Mouse (Mus musculus): ENCODE measurements around the gene Cxcl13. TPM values are rescaled to one million over a fixed set of nuclear protein-coding genes. Genes with fewer than 3 reads are reported as not detected.

The Cxcl13 gene
- not detected in 2 replicates for polyA plus RNA-seq (2014; fragmentation: Nextera tagmentation; extraction: Ambion mirVana)

DNA sequence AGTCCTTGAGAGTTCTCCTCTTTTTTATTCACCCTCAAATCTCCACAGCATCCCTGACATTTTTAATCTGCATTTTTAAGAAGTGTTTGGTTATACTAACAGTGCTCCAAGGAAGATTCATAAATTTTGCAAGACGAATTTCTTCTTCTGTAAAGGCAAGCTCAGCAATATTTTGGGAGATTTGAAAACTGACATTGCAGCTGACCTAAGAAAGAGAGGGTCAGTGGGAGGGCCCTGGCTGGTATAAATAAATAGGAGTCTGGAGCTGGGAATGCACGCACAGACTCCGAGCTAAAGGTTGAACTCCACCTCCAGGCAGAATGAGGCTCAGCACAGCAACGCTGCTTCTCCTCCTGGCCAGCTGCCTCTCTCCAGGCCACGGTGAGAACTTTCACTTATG is at the start of gene Cxcl13:
Cxcl13 (plus strand) TSS at position 301 of the 400 bp plus-strand sequence.
- H3K4me3 ChIP-seq (ENCODE audit: low read depth, low read length) = no peak within 1 kb of the TSS
- DNase-seq (ENCODE audit: low spot score) (no peak), ATAC-seq (no peak)
- no peak within 1 kb of the TSS for H3K4me2 ChIP-seq (ENCODE audit: low read length)
- no peaks in the 10 kb centered on the region for H3K36me3 ChIP-seq (ENCODE audit: control insufficient read depth, insufficient read depth, low read length)
- no peaks in the 10 kb centered on the region for H3K27me3 ChIP-seq (replicated peaks; ENCODE audit: control insufficient read depth, insufficient read depth, low read length)
- no peaks in the 10 kb centered on the region for H3K4me1 ChIP-seq (ENCODE audit: control insufficient read depth, insufficient read depth, low read length)
- 70% methylated on average over 5 of the region's 5 CpGs for WGBS
- H3K9me3 ChIP-seq (replicated peaks; ENCODE audit: control insufficient read depth, low read length) = no peaks in the 10 kb centered on the region
- no peak within 1 kb of the TSS for H3K9ac ChIP-seq (ENCODE audit: low read length)
- H3K27ac ChIP-seq (ENCODE audit: low read depth, low read length) = no peak within 1 kb of the TSS

DNA sequence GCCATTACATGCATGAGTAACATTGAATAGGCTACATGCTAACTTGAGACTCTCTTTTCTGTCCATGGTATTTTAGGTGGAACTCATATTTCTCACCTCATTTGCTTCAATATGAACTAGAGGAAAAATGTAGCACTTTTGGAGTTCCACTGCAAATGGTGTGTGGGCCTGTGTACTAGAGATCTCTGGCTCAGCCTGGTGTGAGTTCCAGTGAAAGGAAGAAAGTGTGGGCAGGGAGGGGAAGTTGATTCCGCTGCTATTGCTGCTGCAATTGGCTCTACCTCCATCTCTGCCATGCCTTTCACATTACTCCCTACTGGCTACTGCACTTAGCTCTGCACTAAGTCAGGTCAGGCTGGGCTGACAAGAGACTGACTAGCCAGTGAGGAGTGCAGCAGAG is 45.7 kb upstream of the Cxcl13 start:
- Histone ChIP-seq H3K4me1 (ENCODE audit: control insufficient read depth, insufficient read depth, low read length) (no peaks in the 10 kb centered on the region), H3K27me3 (replicated peaks; ENCODE audit: control insufficient read depth, insufficient read depth, low read length) (no peaks in the 10 kb centered on the region), H3K36me3 (ENCODE audit: control insufficient read depth, insufficient read depth, low read length) (no peaks in the 10 kb centered on the region), H3K9me3 (replicated peaks; ENCODE audit: control insufficient read depth, low read length) (no peaks in the 10 kb centered on the region), H3K9ac (ENCODE audit: low read length) (no peak overlapping the region), H3K27ac (ENCODE audit: low read depth, low read length) (no peak overlapping the region), H3K4me2 (ENCODE audit: low read length) (no peak overlapping the region), H3K4me3 (ENCODE audit: low read depth, low read length) (no peak overlapping the region)
- 64% methylated on average over 1 of the region's 1 CpGs for WGBS
- no peak for DNase-seq (ENCODE audit: low spot score)
- ATAC-seq = no peak

DNA sequence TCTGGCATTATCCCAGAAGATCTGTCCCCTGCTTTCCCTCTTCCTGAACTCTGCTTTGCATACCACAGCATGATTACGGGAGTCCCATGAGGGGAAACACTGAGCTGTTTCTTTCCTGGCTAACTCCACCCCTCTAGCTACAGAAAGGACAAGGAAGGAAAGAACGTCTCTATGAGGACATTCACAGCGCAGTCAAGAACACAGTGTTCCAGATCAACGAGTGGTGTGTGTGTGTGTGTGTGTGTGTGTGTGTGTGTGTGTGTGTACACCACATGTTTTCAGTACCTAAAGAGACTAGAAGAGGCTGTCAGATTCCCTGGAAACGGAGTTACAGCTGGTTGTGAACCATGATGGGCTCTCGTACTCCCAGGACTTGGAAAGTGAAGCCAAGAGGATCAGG is 38.3 kb upstream of the Cxcl13 start:
- H3K9ac ChIP-seq (ENCODE audit: low read length) = no peak overlapping the region
- no peaks in the 10 kb centered on the region for H3K27me3 ChIP-seq (replicated peaks; ENCODE audit: control insufficient read depth, insufficient read depth, low read length)
- WGBS = 87% methylated on average over 6 of the region's 6 CpGs
- no peak overlapping the region for H3K4me3 ChIP-seq (ENCODE audit: low read depth, low read length)
- no peak for DNase-seq (ENCODE audit: low spot score)
- no peak overlapping the region for H3K4me2 ChIP-seq (ENCODE audit: low read length)
- H3K4me1 ChIP-seq (ENCODE audit: control insufficient read depth, insufficient read depth, low read length) = no peaks in the 10 kb centered on the region
- H3K27ac ChIP-seq (ENCODE audit: low read depth, low read length) = no peak overlapping the region
- no peaks in the 10 kb centered on the region for H3K36me3 ChIP-seq (ENCODE audit: control insufficient read depth, insufficient read depth, low read length)
- H3K9me3 ChIP-seq (replicated peaks; ENCODE audit: control insufficient read depth, low read length) = no peaks in the 10 kb centered on the region
- ATAC-seq = no peak

DNA sequence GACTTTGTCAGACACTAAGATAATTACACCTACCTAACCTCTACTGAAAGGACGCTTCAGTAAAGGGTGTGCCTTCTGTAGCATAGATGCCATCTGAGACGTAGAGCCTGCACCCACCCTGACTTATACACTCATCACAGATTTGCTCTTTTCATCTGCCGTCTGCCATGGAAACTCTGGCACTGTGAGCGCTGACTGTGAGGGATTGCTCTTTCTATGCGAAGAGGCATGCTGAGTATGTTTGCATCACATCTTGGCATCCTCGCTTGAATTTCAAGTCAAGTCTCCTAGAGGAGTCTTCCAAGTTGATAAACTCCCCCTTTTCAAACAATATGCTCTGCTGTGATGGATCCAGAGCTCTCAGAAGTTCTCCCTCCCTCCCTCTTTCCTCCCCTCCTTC is 32.7 kb upstream of the Cxcl13 start:
- ATAC-seq = peak; percentile 12; the same call in 1 of the 2 replicates
- Histone ChIP-seq H3K4me2 (ENCODE audit: low read length) (no peak overlapping the region), H3K27me3 (replicated peaks; ENCODE audit: control insufficient read depth, insufficient read depth, low read length) (no peaks in the 10 kb centered on the region), H3K9ac (ENCODE audit: low read length) (no peak overlapping the region), H3K9me3 (replicated peaks; ENCODE audit: control insufficient read depth, low read length) (no peaks in the 10 kb centered on the region), H3K36me3 (ENCODE audit: control insufficient read depth, insufficient read depth, low read length) (no peaks in the 10 kb centered on the region), H3K4me1 (ENCODE audit: control insufficient read depth, insufficient read depth, low read length) (no peaks in the 10 kb centered on the region), H3K4me3 (ENCODE audit: low read depth, low read length) (no peak overlapping the region), H3K27ac (ENCODE audit: low read depth, low read length) (no peak overlapping the region)
- WGBS = 77% methylated on average over 6 of the region's 6 CpGs
- DNase-seq (ENCODE audit: low spot score) = peak; percentile 69

DNA sequence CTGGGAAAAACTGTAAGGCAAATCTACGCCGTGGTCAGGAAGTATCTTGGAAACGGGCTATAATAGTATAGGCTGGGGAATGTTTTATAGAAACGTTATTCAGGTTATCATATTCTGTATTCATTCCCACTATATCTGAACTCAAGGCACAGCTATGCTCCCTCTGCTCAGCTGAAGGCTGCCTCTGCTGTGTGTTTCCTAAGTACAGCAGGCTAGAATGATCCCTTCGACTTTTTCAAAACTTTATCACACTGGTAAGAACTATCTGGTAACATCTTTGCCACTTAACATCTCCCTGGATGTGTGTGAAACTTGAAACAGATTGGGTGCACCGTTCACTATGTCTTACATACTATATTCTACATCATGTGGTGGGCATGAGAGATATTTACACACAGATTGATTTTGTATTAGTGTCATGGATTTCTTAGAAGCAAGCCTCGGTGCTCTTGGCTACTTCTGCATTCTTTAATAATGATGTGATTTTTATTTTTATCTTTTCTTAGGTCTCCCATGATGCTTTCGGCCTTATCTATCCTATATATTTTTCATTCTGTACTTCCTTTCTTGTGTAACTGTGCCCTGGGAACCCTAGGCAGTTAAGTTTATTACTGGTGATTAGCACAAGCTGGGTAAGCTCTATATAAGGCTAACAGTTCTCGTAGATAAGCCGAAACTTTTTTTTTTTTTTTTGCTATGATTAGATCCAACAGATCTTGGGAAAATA is 31.4 kb upstream of the Cxcl13 start:
- no peak for ATAC-seq
- no peak overlapping the region for H3K4me3 ChIP-seq (ENCODE audit: low read depth, low read length)
- no peak overlapping the region for H3K4me2 ChIP-seq (ENCODE audit: low read length)
- WGBS = 92% methylated on average over 10 of the region's 10 CpGs
- no peak for DNase-seq (ENCODE audit: low spot score)
- no peaks in the 10 kb centered on the region for H3K9me3 ChIP-seq (replicated peaks; ENCODE audit: control insufficient read depth, low read length)
- H3K4me1 ChIP-seq (ENCODE audit: control insufficient read depth, insufficient read depth, low read length) = no peaks in the 10 kb centered on the region
- H3K36me3 ChIP-seq (ENCODE audit: control insufficient read depth, insufficient read depth, low read length) = no peaks in the 10 kb centered on the region
- no peaks in the 10 kb centered on the region for H3K27me3 ChIP-seq (replicated peaks; ENCODE audit: control insufficient read depth, insufficient read depth, low read length)
- no peak overlapping the region for H3K27ac ChIP-seq (ENCODE audit: low read depth, low read length)
- H3K9ac ChIP-seq (ENCODE audit: low read length) = no peak overlapping the region

DNA sequence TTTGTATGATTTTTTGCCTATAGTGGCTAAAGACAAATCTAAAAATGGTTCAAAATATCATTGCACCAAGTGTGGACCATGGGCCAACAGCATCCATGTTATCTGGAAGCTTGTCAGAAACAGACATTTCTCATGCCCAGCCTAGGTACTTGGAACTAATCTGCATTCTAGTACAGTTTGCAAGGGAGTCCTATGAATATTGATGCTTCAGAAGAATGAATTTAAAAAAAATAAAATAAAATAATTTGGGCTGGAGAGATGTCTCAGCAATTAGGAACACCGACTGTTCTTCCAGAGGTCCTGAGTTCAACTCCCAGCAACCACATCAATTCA is 30.9 kb upstream of the Cxcl13 start:
- Histone ChIP-seq H3K4me1 (ENCODE audit: control insufficient read depth, insufficient read depth, low read length) (no peaks in the 10 kb centered on the region), H3K9me3 (replicated peaks; ENCODE audit: control insufficient read depth, low read length) (no peaks in the 10 kb centered on the region), H3K36me3 (ENCODE audit: control insufficient read depth, insufficient read depth, low read length) (no peaks in the 10 kb centered on the region), H3K27me3 (replicated peaks; ENCODE audit: control insufficient read depth, insufficient read depth, low read length) (no peaks in the 10 kb centered on the region), H3K4me2 (ENCODE audit: low read length) (no peak overlapping the region), H3K4me3 (ENCODE audit: low read depth, low read length) (no peak overlapping the region), H3K9ac (ENCODE audit: low read length) (no peak overlapping the region), H3K27ac (ENCODE audit: low read depth, low read length) (no peak overlapping the region)
- ATAC-seq = no peak
- DNase-seq (ENCODE audit: low spot score) = no peak
- 91% methylated on average over 1 of the region's 1 CpGs for WGBS

DNA sequence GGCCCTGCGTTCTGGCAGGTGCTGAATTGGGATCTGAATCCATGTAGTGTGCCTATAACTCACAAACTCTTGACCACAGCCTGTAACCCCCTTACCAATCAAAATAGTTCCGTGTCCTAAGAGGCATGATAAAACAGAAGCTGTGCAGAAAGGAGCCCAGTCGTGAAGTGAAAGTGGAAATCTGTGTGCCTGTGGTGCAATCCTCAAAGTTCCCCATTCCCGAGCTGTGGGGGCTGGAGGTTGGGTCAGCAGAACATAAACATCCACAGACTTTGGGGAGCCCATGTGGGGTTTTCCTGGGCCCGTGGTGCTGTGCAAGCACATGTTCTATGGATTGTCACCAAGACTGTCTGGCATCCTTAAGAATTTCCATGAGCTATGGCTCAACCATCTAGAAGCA is 21.7 kb upstream of the Cxcl13 start:
- no peaks in the 10 kb centered on the region for H3K36me3 ChIP-seq (ENCODE audit: control insufficient read depth, insufficient read depth, low read length)
- no peaks in the 10 kb centered on the region for H3K9me3 ChIP-seq (replicated peaks; ENCODE audit: control insufficient read depth, low read length)
- no peak overlapping the region for H3K4me2 ChIP-seq (ENCODE audit: low read length)
- no peaks in the 10 kb centered on the region for H3K27me3 ChIP-seq (replicated peaks; ENCODE audit: control insufficient read depth, insufficient read depth, low read length)
- DNase-seq (ENCODE audit: low spot score) (no peak), ATAC-seq (no peak)
- H3K27ac ChIP-seq (ENCODE audit: low read depth, low read length) = no peak overlapping the region
- no peak overlapping the region for H3K4me3 ChIP-seq (ENCODE audit: low read depth, low read length)
- no peak overlapping the region for H3K9ac ChIP-seq (ENCODE audit: low read length)
- WGBS = 85% methylated on average over 5 of the region's 5 CpGs
- no peaks in the 10 kb centered on the region for H3K4me1 ChIP-seq (ENCODE audit: control insufficient read depth, insufficient read depth, low read length)

DNA sequence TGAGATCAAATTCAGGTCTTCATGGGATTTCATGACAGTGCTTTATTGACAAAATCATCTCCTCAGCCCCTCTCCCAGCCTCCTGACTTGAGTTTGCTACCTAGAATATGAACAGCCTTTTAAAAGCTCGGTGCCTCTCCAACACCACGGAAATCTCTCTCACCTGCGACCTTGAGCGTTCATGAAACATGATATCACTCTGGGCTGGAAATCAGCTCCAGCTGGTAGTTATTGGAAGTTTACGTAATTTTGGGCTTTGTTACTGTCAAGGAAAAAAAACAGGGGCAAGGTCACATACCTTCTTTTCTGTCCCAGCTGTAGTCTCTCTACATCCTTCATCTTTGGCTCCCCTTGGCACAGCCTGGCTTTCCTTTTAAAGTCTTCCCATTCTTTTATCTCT is 20.7 kb upstream of the Cxcl13 start:
- no peaks in the 10 kb centered on the region for H3K9me3 ChIP-seq (replicated peaks; ENCODE audit: control insufficient read depth, low read length)
- DNase-seq (ENCODE audit: low spot score) = no peak
- H3K27me3 ChIP-seq (replicated peaks; ENCODE audit: control insufficient read depth, insufficient read depth, low read length) = no peaks in the 10 kb centered on the region
- H3K4me3 ChIP-seq (ENCODE audit: low read depth, low read length) = no peak overlapping the region
- H3K36me3 ChIP-seq (ENCODE audit: control insufficient read depth, insufficient read depth, low read length) = no peaks in the 10 kb centered on the region
- no peaks in the 10 kb centered on the region for H3K4me1 ChIP-seq (ENCODE audit: control insufficient read depth, insufficient read depth, low read length)
- H3K27ac ChIP-seq (ENCODE audit: low read depth, low read length) = no peak overlapping the region
- no peak overlapping the region for H3K4me2 ChIP-seq (ENCODE audit: low read length)
- WGBS = 87% methylated on average over 5 of the region's 5 CpGs
- ATAC-seq = no peak
- no peak overlapping the region for H3K9ac ChIP-seq (ENCODE audit: low read length)

DNA sequence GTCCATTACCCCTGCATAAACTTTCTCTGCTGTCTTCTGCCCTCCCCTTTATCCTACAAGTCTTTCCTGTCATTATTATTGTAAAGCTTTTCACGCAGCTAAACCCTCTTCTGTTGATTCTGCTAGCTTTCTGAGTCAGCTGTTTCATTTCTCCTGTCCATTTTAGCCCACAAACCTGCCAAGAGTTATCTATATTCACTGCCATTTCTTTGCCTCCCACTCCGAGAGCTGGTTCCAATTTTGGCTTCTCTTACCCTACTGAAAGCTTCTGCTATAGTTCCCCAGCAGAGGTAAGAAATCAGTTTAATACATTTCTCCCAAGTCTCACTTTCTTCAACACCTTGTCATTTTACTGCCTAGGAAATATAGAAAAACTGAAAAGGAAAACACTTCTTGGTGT is 19.6 kb upstream of the Cxcl13 start:
- no peaks in the 10 kb centered on the region for H3K36me3 ChIP-seq (ENCODE audit: control insufficient read depth, insufficient read depth, low read length)
- DNase-seq (ENCODE audit: low spot score) (no peak), ATAC-seq (no peak)
- H3K27ac ChIP-seq (ENCODE audit: low read depth, low read length) = no peak overlapping the region
- no peak overlapping the region for H3K4me3 ChIP-seq (ENCODE audit: low read depth, low read length)
- 58% methylated on average over 2 of the region's 2 CpGs for WGBS
- no peaks in the 10 kb centered on the region for H3K4me1 ChIP-seq (ENCODE audit: control insufficient read depth, insufficient read depth, low read length)
- no peak overlapping the region for H3K4me2 ChIP-seq (ENCODE audit: low read length)
- H3K9ac ChIP-seq (ENCODE audit: low read length) = no peak overlapping the region
- no peaks in the 10 kb centered on the region for H3K27me3 ChIP-seq (replicated peaks; ENCODE audit: control insufficient read depth, insufficient read depth, low read length)
- no peaks in the 10 kb centered on the region for H3K9me3 ChIP-seq (replicated peaks; ENCODE audit: control insufficient read depth, low read length)
